Comparison of ENCODE assay signal across 9 mouse cellular contexts in genomic region chr4:82499238-82499637, GRCm38 (mm10).
DNase-seq lines count a peak whose midpoint lies in the region; ATAC-seq lines count a peak whose summit lies in the region.
"Had no signal": no experiment of that assay in that cellular context is flagged by ENCODE, and none has a peak within 500 bp of the region (broad histone marks: within the 10 kb centered on the region; RNA-seq: fewer than 3 reads in every experiment).

No protein-coding gene starts in this region.

- peak overlapping the region; percentile 95 for H3K4me3 ChIP-seq in forebrain, embryonic 12.5 days (replicated peaks)
- H3K4me3 ChIP-seq in forebrain, embryonic 11.5 days (ENCODE audit: low read depth, low read length): no peak overlapping the region
- peak overlapping the region; percentile 72 for H3K4me3 ChIP-seq in midbrain, embryonic 13.5 days (replicated peaks)
- H3K4me3 ChIP-seq in midbrain, embryonic 10.5 days: no peak overlapping the region
- H3K4me3 ChIP-seq in intestine, embryonic 16.5 days (ENCODE audit: low read length): no peak overlapping the region

- H3K27me3 ChIP-seq in forebrain, embryonic 12.5 days: no peaks in the 10 kb centered on the region
- no peaks in the 10 kb centered on the region for H3K27me3 ChIP-seq in forebrain, embryonic 11.5 days (ENCODE audit: control insufficient read depth, insufficient read depth, low read length)
- H3K27me3 ChIP-seq in midbrain, embryonic 13.5 days: no peaks in the 10 kb centered on the region; the same call in 1 of the 2 replicates
- peaks cover 47% of the 10 kb centered on the region for H3K27me3 ChIP-seq in midbrain, embryonic 10.5 days (ENCODE audit: low read depth, poor library complexity, severe bottlenecking)
- no peaks in the 10 kb centered on the region for H3K27me3 ChIP-seq in intestine, embryonic 16.5 days (replicated peaks; ENCODE audit: control insufficient read depth, insufficient read depth, low read length)

- WGBS in forebrain, embryonic 12.5 days: 50% methylated on average over 5 of the region's 5 CpGs
- WGBS in forebrain, embryonic 11.5 days: 72% methylated on average over 5 of the region's 5 CpGs
- WGBS in midbrain, embryonic 13.5 days: 66% methylated on average over 5 of the region's 5 CpGs
- 87% methylated on average over 5 of the region's 5 CpGs for WGBS in midbrain, embryonic 10.5 days
- WGBS in intestine, embryonic 16.5 days: 73% methylated on average over 5 of the region's 5 CpGs

- H3K36me3 ChIP-seq in forebrain, embryonic 12.5 days (replicated peaks): peaks cover 28% of the 10 kb centered on the region
- H3K36me3 ChIP-seq in forebrain, embryonic 11.5 days (ENCODE audit: control insufficient read depth, insufficient read depth, low read length): peaks cover 8% of the 10 kb centered on the region; the same call in 1 of the 2 replicates
- peaks cover 10% of the 10 kb centered on the region for H3K36me3 ChIP-seq in midbrain, embryonic 13.5 days
- peaks cover 22% of the 10 kb centered on the region for H3K36me3 ChIP-seq in midbrain, embryonic 10.5 days
- H3K36me3 ChIP-seq in intestine, embryonic 16.5 days (ENCODE audit: control insufficient read depth, insufficient read depth, low read length): 0 out of 2 replicates have a peak, but pooled peaks cover 11% of the 10 kb centered on the region

- no peak for DNase-seq in forebrain, embryonic 11.5 days (ENCODE audit: low spot score)
- DNase-seq in midbrain, embryonic 10.5 days (ENCODE audit: low spot score): no peak
- DNase-seq in adrenal gland, adult (ENCODE audit: inconsistent age in 2 of 2, low spot score in 1 of 2): no peak
- no peak for DNase-seq in thymus, adult 18-20 months
- DNase-seq in urinary bladder, postnatal 36 days (ENCODE audit: low spot score in 2 of 2): no peak
- DNase-seq: layer of hippocampus, postnatal 36 days had no signal

- H3K27ac ChIP-seq in forebrain, embryonic 12.5 days: peak overlapping the region; percentile 71
- no peak overlapping the region for H3K27ac ChIP-seq in forebrain, embryonic 11.5 days (ENCODE audit: low read depth, low read length)
- H3K27ac ChIP-seq in midbrain, embryonic 13.5 days: peak overlapping the region; percentile 51; the same call in 1 of the 2 replicates
- no peak overlapping the region for H3K27ac ChIP-seq in midbrain, embryonic 10.5 days (replicated peaks)
- no peak overlapping the region for H3K27ac ChIP-seq in intestine, embryonic 16.5 days (ENCODE audit: low read length)

- ATAC-seq in forebrain, embryonic 12.5 days (ENCODE audit: low FRiP score): no peak
- no peak for ATAC-seq in forebrain, embryonic 11.5 days (replicated peaks; ENCODE audit: low FRiP score)
- ATAC-seq in midbrain, embryonic 13.5 days: no peak; the same call in 1 of the 2 replicates
- peak; percentile 78 for ATAC-seq in intestine, embryonic 16.5 days

- H3K4me1 ChIP-seq in forebrain, embryonic 12.5 days: peaks cover 39% of the 10 kb centered on the region
- peaks cover 6% of the 10 kb centered on the region; the same call in 1 of the 2 replicates for H3K4me1 ChIP-seq in forebrain, embryonic 11.5 days (replicated peaks; ENCODE audit: control insufficient read depth, insufficient read depth, low read length)
- peaks cover 31% of the 10 kb centered on the region for H3K4me1 ChIP-seq in midbrain, embryonic 13.5 days (replicated peaks)
- peaks cover 19% of the 10 kb centered on the region for H3K4me1 ChIP-seq in midbrain, embryonic 10.5 days
- peaks cover 19% of the 10 kb centered on the region for H3K4me1 ChIP-seq in intestine, embryonic 16.5 days (ENCODE audit: control insufficient read depth, insufficient read depth, low read length)

- H3K4me2 ChIP-seq in forebrain, embryonic 12.5 days: peak overlapping the region; percentile 95
- no peak overlapping the region; the same call in 1 of the 2 replicates for H3K4me2 ChIP-seq in forebrain, embryonic 11.5 days (ENCODE audit: low read depth, low read length, severe bottlenecking)
- H3K4me2 ChIP-seq in midbrain, embryonic 13.5 days (replicated peaks): peak overlapping the region; percentile 53
- peak overlapping the region; percentile 38; the same call in 1 of the 2 replicates for H3K4me2 ChIP-seq in intestine, embryonic 16.5 days (ENCODE audit: low read depth, low read length)

- H3K9ac ChIP-seq in forebrain, embryonic 12.5 days: peak overlapping the region; percentile 60
- H3K9ac ChIP-seq in forebrain, embryonic 11.5 days (ENCODE audit: low read length): no peak overlapping the region
- H3K9ac ChIP-seq in midbrain, embryonic 13.5 days (replicated peaks): peak overlapping the region; percentile 55; the same call in 1 of the 2 replicates
- H3K9ac ChIP-seq in intestine, embryonic 16.5 days (ENCODE audit: low read depth, low read length): no peak overlapping the region

- no peaks in the 10 kb centered on the region for H3K9me3 ChIP-seq in forebrain, embryonic 12.5 days
- no peaks in the 10 kb centered on the region for H3K9me3 ChIP-seq in forebrain, embryonic 11.5 days (ENCODE audit: control insufficient read depth, low read length)
- no peaks in the 10 kb centered on the region for H3K9me3 ChIP-seq in midbrain, embryonic 13.5 days
- H3K9me3 ChIP-seq in midbrain, embryonic 10.5 days (replicated peaks): no peaks in the 10 kb centered on the region
- no peaks in the 10 kb centered on the region for H3K9me3 ChIP-seq in intestine, embryonic 16.5 days (ENCODE audit: control insufficient read depth, low read length)

Comparison
In these comparisons a context has a peak if more than half of its experiments do, and no peak if none do; other contexts are left out.
1. H3K27ac ChIP-seq: peak in forebrain, embryonic 12.5 days (single experiment) and midbrain, embryonic 13.5 days (single experiment); none in forebrain, embryonic 11.5 days (single experiment), midbrain, embryonic 10.5 days (single experiment) and intestine, embryonic 16.5 days (single experiment).
2. H3K4me3 ChIP-seq: peak in forebrain, embryonic 12.5 days (single experiment) and midbrain, embryonic 13.5 days (single experiment); none in forebrain, embryonic 11.5 days (single experiment), midbrain, embryonic 10.5 days (single experiment) and intestine, embryonic 16.5 days (single experiment).
3. H3K9ac ChIP-seq: peak in forebrain, embryonic 12.5 days (single experiment) and midbrain, embryonic 13.5 days (single experiment); none in forebrain, embryonic 11.5 days (single experiment) and intestine, embryonic 16.5 days (single experiment).